ENCODE assay signal across 11 mouse cellular contexts in the genomic region with DNA sequence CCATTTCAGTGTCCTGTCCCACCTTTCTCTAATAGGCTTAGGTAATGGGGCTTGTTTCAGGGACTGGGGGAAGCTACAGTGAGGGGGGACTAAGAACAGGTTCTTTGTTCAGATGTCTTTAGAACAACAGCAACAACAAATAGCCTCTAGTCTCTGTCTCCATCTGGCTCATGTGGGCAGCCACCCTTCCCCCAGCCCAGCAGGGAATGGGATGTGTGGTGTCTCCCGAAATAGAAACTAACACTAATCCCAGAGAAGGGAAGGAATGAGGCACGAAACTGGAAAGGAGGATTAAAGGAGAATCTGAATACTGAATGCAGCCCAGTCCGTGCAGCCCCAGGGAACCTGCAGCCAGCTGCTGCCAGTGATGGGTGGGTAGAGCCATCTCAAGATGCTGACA. TPM values are rescaled to one million over a fixed set of nuclear protein-coding genes. Genes with fewer than 3 reads are reported as not detected.
A peak's percentile ranks its signal among the peaks of the same experiment; 100 is the strongest.
DNase-seq lines count a peak whose midpoint lies in the region; ATAC-seq and TF ChIP-seq lines count a peak whose summit lies in the region.
"Had no signal": no experiment of that assay in that cellular context is flagged by ENCODE, and none has a peak within 500 bp of the region (broad histone marks: within the 10 kb centered on the region; RNA-seq: fewer than 3 reads in every experiment).

No protein-coding gene starts in this region.

- no peak for TF ChIP-seq POLR2A in myocyte (IDR thresholded peaks at IDR 0.05; ENCODE audit: insufficient read length, low read depth)

- H3K36me3 ChIP-seq in heart, embryonic 11.5 days (ENCODE audit: control insufficient read depth, insufficient read depth, low read length): no peaks in the 10 kb centered on the region; the same call in 1 of the 2 replicates
- peaks cover 38% of the 10 kb centered on the region for H3K36me3 ChIP-seq in myocyte (ENCODE audit: control insufficient read depth, insufficient read depth)
- H3K36me3 ChIP-seq in liver, embryonic 12.5 days: peaks cover 3% of the 10 kb centered on the region; the same call in 1 of the 2 replicates

- H3K9me3 ChIP-seq in heart, embryonic 11.5 days (replicated peaks; ENCODE audit: control insufficient read depth, low read length): no peaks in the 10 kb centered on the region
- H3K9me3 ChIP-seq in liver, embryonic 12.5 days (replicated peaks): no peaks in the 10 kb centered on the region
- H3K9me3 ChIP-seq: limb, embryonic 15.5 days had no signal

- no peak overlapping the region for H3K4me3 ChIP-seq in heart, embryonic 11.5 days (ENCODE audit: low read depth, low read length)
- no peak overlapping the region for H3K4me3 ChIP-seq in myocyte
- H3K4me3 ChIP-seq in liver, embryonic 12.5 days: no peak overlapping the region
- H3K4me3 ChIP-seq: limb, embryonic 15.5 days had no signal

- ATAC-seq in heart, embryonic 11.5 days (replicated peaks; ENCODE audit: insufficient number of reproducible peaks, low FRiP score, low TSS enrichment): no peak
- ATAC-seq in liver, embryonic 12.5 days: no peak
- ATAC-seq in inflammation-experienced regulatory T-cells, adult 6 months: no peak

- peak; percentile 41 for DNase-seq in layer of hippocampus, adult 11-12 months (ENCODE audit: low spot score)
- no peak for DNase-seq in layer of hippocampus, postnatal 25 days (ENCODE audit: extremely low spot score in 1 of 2, low spot score in 1 of 2)
- DNase-seq in brain, adult 2 months (ENCODE audit: low read depth, low spot score): peak; percentile 86
- no peak for DNase-seq in thymus, postnatal 14 days
- DNase-seq: kidney, adult 18-20 months; thymus, adult 2 months had no signal

- peak overlapping the region; percentile 84 for H3K27ac ChIP-seq in heart, embryonic 11.5 days (ENCODE audit: low read depth, low read length)
- no peak overlapping the region for H3K27ac ChIP-seq in liver, embryonic 12.5 days
- H3K27ac ChIP-seq: limb, embryonic 15.5 days had no signal

- no peaks in the 10 kb centered on the region for H3K27me3 ChIP-seq in heart, embryonic 11.5 days (ENCODE audit: control insufficient read depth, insufficient read depth, low read length)
- H3K27me3 ChIP-seq in myocyte (ENCODE audit: control insufficient read depth, insufficient read depth, insufficient read length): no peaks in the 10 kb centered on the region
- H3K27me3 ChIP-seq in liver, embryonic 12.5 days (replicated peaks): no peaks in the 10 kb centered on the region
- H3K27me3 ChIP-seq: limb, embryonic 15.5 days had no signal

- H3K9ac ChIP-seq in heart, embryonic 11.5 days (ENCODE audit: low read depth, low read length): no peak overlapping the region
- no peak overlapping the region for H3K9ac ChIP-seq in liver, embryonic 12.5 days
- H3K9ac ChIP-seq: limb, embryonic 15.5 days had no signal

- H3K79me2 ChIP-seq in myocyte (ENCODE audit: control insufficient read depth, insufficient read depth): peaks cover 4% of the 10 kb centered on the region

- no peak overlapping the region for H3ac ChIP-seq in myocyte (ENCODE audit: control insufficient read depth, insufficient read length)

- WGBS in heart, embryonic 11.5 days (ENCODE audit: insufficient replicate concordance): 23% methylated on average over 3 of the region's 3 CpGs
- 43% methylated on average over 3 of the region's 3 CpGs for WGBS in liver, embryonic 12.5 days (ENCODE audit: insufficient replicate concordance)

- H3K4me2 ChIP-seq in heart, embryonic 11.5 days: peak overlapping the region; percentile 46
- H3K4me2 ChIP-seq in myocyte (ENCODE audit: low read depth): peak overlapping the region; percentile 39
- H3K4me2 ChIP-seq in liver, embryonic 12.5 days: no peak overlapping the region
- H3K4me2 ChIP-seq: limb, embryonic 15.5 days had no signal

- peaks cover 15% of the 10 kb centered on the region for H3K4me1 ChIP-seq in heart, embryonic 11.5 days (ENCODE audit: control insufficient read depth, insufficient read depth, low read length)
- no peaks in the 10 kb centered on the region for H3K4me1 ChIP-seq in liver, embryonic 12.5 days

TF ChIP-seq in myocyte, 11 proteins besides CTCF, POLR2A, EP300 and RAD21:
- TF ChIP-seq REST (IDR thresholded peaks at IDR 0.05; ENCODE audit: insufficient read depth, insufficient read length): no peak
- peak in 1 of 3 experiments; percentile 18 for TF ChIP-seq MYOG (IDR thresholded peaks at IDR 0.05; ENCODE audit: control insufficient read depth in 1 of 3, insufficient read depth in 1 of 3, insufficient read length in 2 of 3, low read depth in 2 of 3)
- TF ChIP-seq MYOD1 (IDR thresholded peaks at IDR 0.05; ENCODE audit: control insufficient read depth in 1 of 3, insufficient read length in 2 of 3, low read depth in 2 of 3): peak in 2 of 3 experiments; percentile 40 to 44
TF ChIP-seq in myocyte: peak in this region for 2.

RNA-seq across cellular contexts. Expression of gene Plekha1, which starts 22.4 kb away (rescaled TPM):
- 100 to 1,000 TPM in 1 of 2 experiments, 10 to 100 TPM in 1; 89.5 to 108 TPM for total RNA-seq in layer of hippocampus, postnatal 25 days (2021)
- polyA plus RNA-seq in heart, embryonic 11.5 days (2014; fragmentation: Nextera tagmentation; extraction: Ambion mirVana): 41.4 and 51.7 TPM in 2 replicates
- 13.4 TPM for polyA plus RNA-seq in myocyte (2012; fragmentation: generic; extraction: Trizol)
- polyA plus RNA-seq in liver, embryonic 12.5 days (2016; fragmentation: Nextera tagmentation; extraction: Ambion mirVana): 10.3 and 11.0 TPM in 2 replicates
- 10 to 100 TPM; 13.8 to 36.3 (median 27.6) TPM for polyA plus RNA-seq in inflammation-experienced regulatory T-cells, adult 6 months (2017; shearing (Covaris generic))

RNA-seq across cellular contexts. Expression of gene Htra1, which starts 48.0 kb away (rescaled TPM):
- 100 to 1,000 TPM; 214 to 291 TPM for total RNA-seq in layer of hippocampus, postnatal 25 days (2021)
- 38.7 TPM in 2 replicates for polyA plus RNA-seq in heart, embryonic 11.5 days (2014; fragmentation: Nextera tagmentation; extraction: Ambion mirVana)
- polyA plus RNA-seq in myocyte (2012; fragmentation: generic; extraction: Trizol): 176 TPM
- polyA plus RNA-seq in liver, embryonic 12.5 days (2016; fragmentation: Nextera tagmentation; extraction: Ambion mirVana): 0.75 and 2.1 TPM in 2 replicates
- not detected for polyA plus RNA-seq in inflammation-experienced regulatory T-cells, adult 6 months (2017; shearing (Covaris generic))

Comparison
In these comparisons a context has a peak if more than half of its experiments do, and no peak if none do; other contexts are left out.
1. DNase-seq: peak in layer of hippocampus, adult 11-12 months (single experiment) and brain, adult 2 months (single experiment); none in layer of hippocampus, postnatal 25 days (0 of 2) and thymus, postnatal 14 days (single experiment).
2. RNA of gene Htra1, which starts 48.0 kb away (polyA plus RNA-seq): 176 TPM in myocyte (single experiment) and 38.7 TPM in heart, embryonic 11.5 days; 0.75 to 2.1 TPM in liver, embryonic 12.5 days and not detected in inflammation-experienced regulatory T-cells, adult 6 months; every median in the first group is over 10 times any median in the second.